In the genomic region with DNA sequence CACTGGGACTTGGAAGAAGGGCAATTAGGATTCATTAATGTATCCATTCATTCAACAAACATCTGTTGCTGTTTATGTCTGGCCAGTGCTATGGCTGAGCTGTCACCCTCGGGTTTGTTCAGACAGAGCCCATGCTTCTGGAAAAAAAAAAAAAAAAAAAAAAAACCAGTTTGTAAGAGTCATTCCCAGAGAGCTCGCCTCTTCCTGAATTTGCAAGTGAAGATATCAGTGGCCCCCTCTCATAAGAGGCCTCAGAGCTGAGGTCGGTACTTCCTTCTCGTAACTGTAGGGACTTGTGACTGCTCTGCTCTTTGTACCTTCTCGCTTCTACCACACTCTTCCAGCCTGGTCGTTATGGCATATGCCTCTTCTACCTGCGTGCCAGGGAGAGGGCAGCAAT, we compare ENCODE assay signal across 10 mouse cellular contexts. TPM values are rescaled to one million over a fixed set of nuclear protein-coding genes. Genes with fewer than 3 reads are reported as not detected.
A peak's percentile ranks its signal among the peaks of the same experiment; 100 is the strongest.
DNase-seq lines count a peak whose midpoint lies in the region; ATAC-seq and TF ChIP-seq lines count a peak whose summit lies in the region.
"Had no signal": no experiment of that assay in that cellular context is flagged by ENCODE, and none has a peak within 500 bp of the region (broad histone marks: within the 10 kb centered on the region; RNA-seq: fewer than 3 reads in every experiment).

No protein-coding gene starts in this region.

- DNase-seq in embryonic facial prominence, embryonic 10.5 days (ENCODE audit: low spot score), result no peak
- no peak for DNase-seq in limb, embryonic 14.5 days (ENCODE audit: low spot score)
- DNase-seq in limb, embryonic 10.5 days (ENCODE audit: low spot score), result no peak
- DNase-seq in retina, embryonic 14.5 days (ENCODE audit: low spot score), result no peak
- DNase-seq in testis, postnatal 14 days (ENCODE audit: low spot score), result no peak
- DNase-seq: adrenal gland, adult 8-10 months; kidney, adult 8-10 months had no signal

- no peak for TF ChIP-seq POLR2A in limb, embryonic 14.5 days (IDR thresholded peaks at IDR 0.05; ENCODE audit: borderline replicate concordance, extremely low read depth, insufficient read depth, insufficient read length)
- TF ChIP-seq POLR2A in bone marrow macrophage, adult 2 months (IDR thresholded peaks at IDR 0.05; ENCODE audit: borderline replicate concordance, low read depth, low read length), result no peak

- H3K4me2 ChIP-seq in embryonic facial prominence, embryonic 13.5 days, result peak overlapping the region; percentile 94
- peak overlapping the region; percentile 90; the same call in 1 of the 2 replicates for H3K4me2 ChIP-seq in limb, embryonic 14.5 days (replicated peaks; ENCODE audit: low read depth, low read length, severe bottlenecking)

- TF ChIP-seq CTCF in bone marrow macrophage, adult 2 months (IDR thresholded peaks at IDR 0.05; ENCODE audit: low read depth, low read length), result no peak

- no peaks in the 10 kb centered on the region for H3K79me2 ChIP-seq in macrophage (ENCODE audit: inconsistent target)

- peaks cover 19% of the 10 kb centered on the region for H3K27me3 ChIP-seq in embryonic facial prominence, embryonic 13.5 days
- H3K27me3 ChIP-seq in embryonic facial prominence, embryonic 10.5 days (replicated peaks; ENCODE audit: low read depth, poor library complexity, severe bottlenecking), result peaks cover 23% of the 10 kb centered on the region
- H3K27me3 ChIP-seq in limb, embryonic 14.5 days (ENCODE audit: control insufficient read depth, insufficient read depth, low read length), result 0 out of 2 replicates have a peak, but pooled peaks cover 6% of the 10 kb centered on the region
- H3K27me3 ChIP-seq in limb, embryonic 10.5 days (ENCODE audit: low read depth, poor library complexity, severe bottlenecking), result peaks cover 21% of the 10 kb centered on the region

- H3K9ac ChIP-seq in embryonic facial prominence, embryonic 13.5 days, result no peak overlapping the region
- no peak overlapping the region for H3K9ac ChIP-seq in limb, embryonic 14.5 days (ENCODE audit: low read depth, low read length, severe bottlenecking)

- H3K27ac ChIP-seq in embryonic facial prominence, embryonic 13.5 days, result no peak overlapping the region
- no peak overlapping the region for H3K27ac ChIP-seq in embryonic facial prominence, embryonic 10.5 days (replicated peaks)
- no peak overlapping the region for H3K27ac ChIP-seq in limb, embryonic 14.5 days (replicated peaks; ENCODE audit: low read depth, low read length)
- no peak overlapping the region for H3K27ac ChIP-seq in limb, embryonic 10.5 days
- peak overlapping the region; percentile 36 for H3K27ac ChIP-seq in bone marrow macrophage, adult 2 months (ENCODE audit: insufficient read depth, low read depth, low read length)
- peak overlapping the region; percentile 44 for H3K27ac ChIP-seq in macrophage

- peaks cover 4% of the 10 kb centered on the region; the same call in 1 of the 2 replicates for H3K4me1 ChIP-seq in embryonic facial prominence, embryonic 13.5 days
- H3K4me1 ChIP-seq in embryonic facial prominence, embryonic 10.5 days, result peaks cover 19% of the 10 kb centered on the region
- H3K4me1 ChIP-seq in limb, embryonic 14.5 days (ENCODE audit: control insufficient read depth, insufficient read depth, low read length), result no peaks in the 10 kb centered on the region
- peaks cover 14% of the 10 kb centered on the region for H3K4me1 ChIP-seq in limb, embryonic 10.5 days
- peaks cover 35% of the 10 kb centered on the region for H3K4me1 ChIP-seq in bone marrow macrophage, adult 2 months (ENCODE audit: control insufficient read depth, insufficient read depth, low read length)

- H3K4me3 ChIP-seq in embryonic facial prominence, embryonic 13.5 days, result no peak overlapping the region
- no peak overlapping the region for H3K4me3 ChIP-seq in embryonic facial prominence, embryonic 10.5 days
- H3K4me3 ChIP-seq in limb, embryonic 14.5 days (replicated peaks; ENCODE audit: low read length), result no peak overlapping the region
- H3K4me3 ChIP-seq in limb, embryonic 10.5 days, result no peak overlapping the region
- H3K4me3 ChIP-seq in bone marrow macrophage, adult 2 months (ENCODE audit: insufficient read depth, low read length), result peak overlapping the region; percentile 86
- peak overlapping the region; percentile 58 for H3K4me3 ChIP-seq in macrophage (ENCODE audit: inconsistent target)

- H3K36me3 ChIP-seq in embryonic facial prominence, embryonic 13.5 days, result no peaks in the 10 kb centered on the region
- H3K36me3 ChIP-seq in embryonic facial prominence, embryonic 10.5 days (replicated peaks), result no peaks in the 10 kb centered on the region
- H3K36me3 ChIP-seq in limb, embryonic 14.5 days (ENCODE audit: control insufficient read depth, insufficient read depth, low read length), result no peaks in the 10 kb centered on the region
- H3K36me3 ChIP-seq in limb, embryonic 10.5 days, result no peaks in the 10 kb centered on the region
- no peaks in the 10 kb centered on the region for H3K36me3 ChIP-seq in macrophage (ENCODE audit: inconsistent target)

- ATAC-seq in embryonic facial prominence, embryonic 13.5 days (ENCODE audit: insufficient number of reproducible peaks, insufficient read depth, low FRiP score, low TSS enrichment, low read depth), result no peak
- no peak for ATAC-seq in limb, embryonic 14.5 days (ENCODE audit: low FRiP score, low read depth)

- WGBS in embryonic facial prominence, embryonic 13.5 days, result 54% methylated on average over 7 of the region's 7 CpGs
- 66% methylated on average over 7 of the region's 7 CpGs for WGBS in embryonic facial prominence, embryonic 10.5 days
- WGBS in limb, embryonic 14.5 days, result 53% methylated on average over 7 of the region's 7 CpGs
- 65% methylated on average over 7 of the region's 7 CpGs for WGBS in limb, embryonic 10.5 days
- 10% methylated on average over 7 of the region's 7 CpGs for WGBS in macrophage (ENCODE audit: missing documents)

- H3K9me3 ChIP-seq in embryonic facial prominence, embryonic 13.5 days, result no peaks in the 10 kb centered on the region
- no peaks in the 10 kb centered on the region for H3K9me3 ChIP-seq in embryonic facial prominence, embryonic 10.5 days
- no peaks in the 10 kb centered on the region for H3K9me3 ChIP-seq in limb, embryonic 14.5 days (ENCODE audit: control insufficient read depth, low read length)
- no peaks in the 10 kb centered on the region for H3K9me3 ChIP-seq in limb, embryonic 10.5 days (replicated peaks)

RNA-seq across cellular contexts. Expression of a gene that starts 1.1 kb away (rescaled TPM):
- 3.8 and 5.4 TPM in 2 replicates for polyA plus RNA-seq in embryonic facial prominence, embryonic 13.5 days (2015; fragmentation: Nextera tagmentation; extraction: Ambion mirVana)
- polyA plus RNA-seq in embryonic facial prominence, embryonic 10.5 days (2016; fragmentation: Nextera tagmentation; extraction: Ambion mirVana), result 1.1 and 1.3 TPM in 2 replicates
- polyA plus RNA-seq in limb, embryonic 14.5 days (2012; rRNA removed), result 3.0 and 3.5 TPM in 2 replicates
- polyA plus RNA-seq in limb, embryonic 14.5 days (2014; fragmentation: Nextera tagmentation; extraction: Ambion mirVana), result 5.9 and 7.5 TPM in 2 replicates
- polyA plus RNA-seq in limb, embryonic 10.5 days (2016; fragmentation: Nextera tagmentation; extraction: Ambion mirVana), result 0.90 and 2.2 TPM in 2 replicates
- polyA plus RNA-seq in bone marrow macrophage, adult 2 months (2012; ENCODE audit: insufficient read depth, insufficient read length, missing spikeins), result 4.1 and 4.2 TPM in 2 replicates
- 10 to 100 TPM in 16 of 26 experiments, 1 to 10 TPM in 10; 4.3 to 28.8 (median 12.2) TPM for total RNA-seq in macrophage (2018; cell fraction: chromatin; rRNA removed)
- 1 to 10 TPM; 1.1 to 4.2 (median 2.2) TPM for total RNA-seq in macrophage (2018; cell fraction: cytosol; rRNA removed)
- total RNA-seq in macrophage (2018; cell fraction: nucleus; rRNA removed), result 10 to 100 TPM in 11 of 26 experiments, 1 to 10 TPM in 15; 4.2 to 18.6 (median 8.6) TPM
- polyA plus RNA-seq in macrophage (2018), result 1.8 to 2.7 TPM (median 2.1 TPM) in 3 replicates

Comparison
In these comparisons a context has a peak if more than half of its experiments do, and no peak if none do; other contexts are left out.
1. H3K27ac ChIP-seq: peak in bone marrow macrophage, adult 2 months (single experiment) and macrophage (single experiment); none in embryonic facial prominence, embryonic 13.5 days (single experiment), embryonic facial prominence, embryonic 10.5 days (single experiment), limb, embryonic 14.5 days (single experiment) and limb, embryonic 10.5 days (single experiment).
2. H3K4me3 ChIP-seq: peak in bone marrow macrophage, adult 2 months (single experiment) and macrophage (single experiment); none in embryonic facial prominence, embryonic 13.5 days (single experiment), embryonic facial prominence, embryonic 10.5 days (single experiment), limb, embryonic 14.5 days (single experiment) and limb, embryonic 10.5 days (single experiment).